Mouse (Mus musculus) erythroid progenitor cell, adult 5-6 weeks (primary cell): ENCODE results near the gene Ptn. TPM values are rescaled to one million over a fixed set of nuclear protein-coding genes. Genes with fewer than 3 reads are reported as not detected.

Experiments
- ATAC-seq: replicated peaks from 2 replicates; pipeline ENCODE4 v1.8.0; 2016; ENCODE audit warnings: moderate number of reproducible peaks, mild to moderate bottlenecking, moderate TSS enrichment, inconsistent platforms; ENCODE audit not compliant: poor library complexity, low FRiP score, severe bottlenecking
- total RNA-seq, 2 experiments: library from RNA; stranded (forward) in 1 of 2; stranded (reverse) in 1 of 2; fragments of 150-400 nt in 1 of 2; fragments of 186-747, 209-891 nt in 1 of 2; gene quantifications; 2 replicates each; pipeline versions ENCODE4 v1.2.3 to v1.2.4; 2015 to 2017; ENCODE audit warnings: low replicate concordance in 2 of 2

The Ptn gene
- not detected in 2 replicates for total RNA-seq (2015; ENCODE audit: low replicate concordance)
- not detected in 2 replicates for total RNA-seq (2017; ENCODE audit: low replicate concordance)

DNA sequence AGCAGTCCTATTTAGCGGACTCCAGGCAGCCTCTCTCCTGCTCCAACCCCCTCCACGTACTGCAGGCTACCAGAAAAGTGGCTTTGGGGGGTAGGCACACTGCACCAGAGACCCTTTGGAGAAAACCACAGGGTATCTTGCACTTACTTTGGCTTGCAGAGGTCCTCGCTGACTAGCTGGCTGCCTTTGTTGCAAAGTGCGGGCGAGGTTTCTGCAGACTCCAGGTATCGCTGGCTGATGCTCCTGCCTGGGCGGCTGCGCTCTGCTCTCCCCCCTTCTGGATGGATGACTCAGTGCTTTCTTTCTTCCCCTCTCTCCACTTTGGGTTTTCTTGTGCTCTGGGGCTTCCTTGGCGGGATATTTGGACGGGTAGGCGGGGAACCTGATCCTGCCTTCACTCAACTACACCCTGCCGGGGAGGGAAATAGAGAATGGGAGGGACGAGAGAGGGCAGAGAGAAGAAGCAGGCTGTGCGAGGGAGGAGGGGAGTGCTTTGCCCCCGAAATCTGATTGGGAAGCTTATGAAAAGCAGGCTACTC is at the start of gene Ptn:
Ptn (minus strand) TSS at position 474 of the 539 bp plus-strand sequence.
- ATAC-seq, result no peak

- no peak for ATAC-seq
These were observed 48.4 kb upstream of the Ptn start for GRCm38 (mm10) chr6:36858258-36859041.

DNA sequence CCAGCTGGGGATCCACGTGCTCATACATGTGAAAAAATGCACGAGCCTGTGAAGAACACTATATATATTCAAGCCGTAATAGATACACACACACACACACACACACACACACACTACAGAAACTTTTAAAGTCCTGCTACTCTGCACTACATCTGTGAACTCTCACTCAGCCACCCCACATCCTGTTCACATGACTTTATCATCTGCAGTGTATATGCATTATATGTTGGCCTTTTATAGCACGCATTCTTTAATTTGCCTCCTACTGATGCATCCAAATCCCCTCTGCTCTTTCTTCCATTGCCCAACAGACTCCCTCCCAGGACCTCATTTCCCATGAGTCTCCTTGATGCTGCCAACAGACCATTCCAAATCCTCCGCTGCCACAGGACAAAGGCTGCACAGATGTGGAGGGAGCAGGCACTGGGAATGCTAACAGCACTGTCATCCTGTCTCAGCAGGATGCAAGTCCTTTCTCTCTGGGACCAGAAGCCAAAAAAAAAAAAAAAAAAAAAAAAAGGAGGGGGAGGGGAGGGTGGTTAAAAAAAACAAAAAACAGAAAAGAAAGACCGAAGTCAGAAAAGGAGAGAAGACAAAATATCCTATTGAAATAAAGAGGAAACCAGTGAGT is 47.7 kb upstream of the Ptn start:
- ATAC-seq, result no peak

GRCm38 (mm10) chr6:36850422-36851129 is 40.6 kb upstream of the Ptn start:
- ATAC-seq, result no peak

DNA sequence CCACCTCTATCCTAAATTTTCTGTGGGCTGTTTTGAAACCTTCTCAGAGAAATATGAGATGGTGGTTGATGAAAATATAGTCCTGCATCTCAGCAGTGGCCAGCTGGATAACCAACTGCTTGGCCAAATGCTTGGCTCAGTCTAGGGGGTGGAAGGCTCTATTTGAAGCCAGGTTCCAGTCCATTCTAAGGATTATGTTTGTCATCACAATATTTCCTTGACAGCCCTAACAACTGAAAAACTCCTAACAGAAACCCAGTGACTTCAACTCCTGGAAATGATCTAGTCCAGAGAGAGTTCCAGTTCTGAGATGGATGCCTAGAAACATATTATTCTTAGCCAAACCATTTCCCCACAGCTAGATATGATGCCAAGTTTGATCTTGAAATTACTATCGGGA is 35.3 kb upstream of the Ptn start:
- ATAC-seq, result no peak

- no peak for ATAC-seq
These were observed 34.2 kb upstream of the Ptn start for GRCm38 (mm10) chr6:36844258-36844657.

GRCm38 (mm10) chr6:36843031-36843488 is 33.0 kb upstream of the Ptn start:
- no peak for ATAC-seq

DNA sequence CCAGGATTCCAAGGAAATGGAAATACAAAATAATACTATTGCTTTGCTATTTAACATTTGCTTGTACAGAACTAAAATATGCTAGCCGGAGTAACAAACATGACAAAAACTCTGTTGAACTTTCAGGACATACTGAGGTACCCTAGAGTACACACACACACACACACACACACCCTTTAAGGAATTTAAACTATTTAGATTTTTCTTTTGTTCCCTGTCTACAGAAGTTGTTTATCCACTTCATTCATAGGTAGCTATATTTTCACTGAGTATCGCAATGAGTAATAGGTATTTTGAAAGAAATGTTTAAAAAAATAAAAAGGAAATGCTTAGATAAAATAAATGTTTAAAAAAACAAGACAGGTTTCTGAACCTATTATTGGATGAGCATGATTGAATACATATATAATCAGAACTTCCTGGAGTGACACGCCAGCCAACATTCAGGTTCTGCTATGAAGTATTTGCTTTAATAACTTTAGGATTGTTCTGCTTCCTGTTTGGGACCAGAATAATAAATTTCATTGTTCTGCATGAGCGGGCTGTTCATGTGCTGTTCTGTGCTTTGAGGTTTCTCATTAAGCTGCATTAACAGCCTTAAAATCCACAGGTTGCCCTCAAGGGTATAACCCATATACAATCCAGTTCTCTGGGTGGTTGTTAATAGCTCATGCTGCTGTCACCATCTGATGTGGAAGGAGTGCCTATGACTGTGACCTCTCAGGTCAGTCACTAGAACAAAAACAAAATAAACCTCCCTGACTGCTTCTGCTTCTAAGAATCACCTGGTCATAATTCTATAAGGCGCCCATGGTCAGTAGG is 32.3 kb upstream of the Ptn start:
- no peak for ATAC-seq

- ATAC-seq, result no peak
These were observed 31.7 kb upstream of the Ptn start for GRCm38 (mm10) chr6:36841701-36842100.

GRCm38 (mm10) chr6:36841174-36841573 is 31.2 kb upstream of the Ptn start:
- no peak for ATAC-seq

- no peak for ATAC-seq
These were observed 28.7 kb upstream of the Ptn start for GRCm38 (mm10) chr6:36838747-36839146.

GRCm38 (mm10) chr6:36835351-36835750 is 25.3 kb upstream of the Ptn start:
- no peak for ATAC-seq

DNA sequence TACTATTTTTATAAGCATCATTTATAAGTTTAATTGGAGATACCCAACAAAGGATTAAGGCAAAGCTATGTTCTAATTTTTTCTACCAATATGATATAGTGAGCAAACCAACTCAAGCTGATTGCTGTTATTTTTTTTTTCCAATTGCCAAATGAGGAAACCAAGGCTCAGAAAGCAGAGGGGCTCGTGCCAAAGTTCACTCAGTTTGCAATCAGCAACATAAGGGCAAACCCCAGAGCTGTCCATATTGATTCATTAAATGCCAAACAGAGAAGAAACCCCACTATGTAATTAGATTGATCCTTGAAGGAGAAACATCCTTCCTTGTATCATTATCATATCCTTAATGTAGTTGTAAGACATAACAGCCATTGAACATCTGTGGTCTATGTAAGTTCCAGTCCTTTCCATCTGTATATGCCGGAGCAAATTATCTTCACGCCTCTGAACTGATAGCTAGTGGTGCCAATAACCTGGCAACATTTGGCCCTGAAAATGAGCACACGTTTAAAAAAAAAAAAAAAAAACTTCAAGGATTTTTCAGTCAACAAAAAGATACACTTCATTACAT is 24.8 kb upstream of the Ptn start:
- no peak for ATAC-seq

DNA sequence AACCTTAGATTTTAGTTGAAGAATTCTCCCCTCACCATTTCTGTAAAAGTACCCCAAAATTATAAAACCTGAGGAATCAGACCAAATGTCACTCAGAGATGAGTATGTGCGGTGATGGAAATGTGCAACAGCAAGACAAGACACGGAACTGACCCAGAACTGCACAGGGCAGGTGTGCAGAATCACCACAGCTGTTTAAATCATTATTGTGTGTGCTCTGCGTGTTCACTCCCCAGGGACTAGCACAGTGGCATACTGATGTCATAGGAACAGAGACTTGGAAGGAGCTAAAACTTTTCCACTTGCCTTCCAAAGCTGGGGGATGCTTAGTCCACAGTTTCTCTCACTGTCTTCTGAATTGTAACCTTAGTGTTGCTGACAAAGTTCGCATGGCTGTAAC is 22.7 kb upstream of the Ptn start:
- ATAC-seq, result no peak

DNA sequence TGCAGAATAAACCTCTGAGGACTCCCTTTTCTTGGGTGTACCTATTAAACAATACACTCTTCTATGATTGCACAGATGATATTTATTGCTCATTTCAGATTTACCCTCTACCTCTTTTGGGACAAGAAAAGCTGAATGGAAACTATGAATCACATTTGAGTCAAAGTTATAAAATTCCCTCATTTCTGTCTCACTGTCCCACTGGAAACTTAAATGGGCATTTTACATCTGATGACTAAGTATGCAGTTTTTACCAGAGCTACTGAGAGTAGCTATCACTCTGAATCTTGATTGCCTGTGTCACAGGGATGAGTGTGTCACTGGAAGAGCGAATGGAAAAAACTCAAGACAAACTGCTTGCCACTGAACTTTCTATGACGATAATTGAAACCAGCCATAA is 22.2 kb upstream of the Ptn start:
- ATAC-seq, result no peak

- no peak for ATAC-seq
These were observed 20.4 kb upstream of the Ptn start for GRCm38 (mm10) chr6:36830371-36830925.

DNA sequence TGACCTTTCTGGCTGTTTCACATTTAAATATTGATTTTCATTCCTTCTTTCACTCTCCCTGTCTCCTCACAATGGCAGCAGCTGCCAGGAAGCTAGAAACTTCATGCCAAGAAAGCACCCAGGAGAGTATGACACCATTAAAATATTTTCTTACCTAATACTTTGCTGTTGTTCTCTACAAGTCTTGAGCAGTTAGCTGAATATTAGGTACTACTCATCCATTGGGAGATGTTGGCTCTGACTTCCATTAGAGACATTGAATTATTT is 9.7 kb upstream of the Ptn start:
- ATAC-seq, result no peak

- ATAC-seq, result no peak
These were observed 9.2 kb upstream of the Ptn start for GRCm38 (mm10) chr6:36819019-36819783.
